Mouse (Mus musculus): Measurements from ENCODE around the gene Etfdh.

The Etfdh gene

DNA sequence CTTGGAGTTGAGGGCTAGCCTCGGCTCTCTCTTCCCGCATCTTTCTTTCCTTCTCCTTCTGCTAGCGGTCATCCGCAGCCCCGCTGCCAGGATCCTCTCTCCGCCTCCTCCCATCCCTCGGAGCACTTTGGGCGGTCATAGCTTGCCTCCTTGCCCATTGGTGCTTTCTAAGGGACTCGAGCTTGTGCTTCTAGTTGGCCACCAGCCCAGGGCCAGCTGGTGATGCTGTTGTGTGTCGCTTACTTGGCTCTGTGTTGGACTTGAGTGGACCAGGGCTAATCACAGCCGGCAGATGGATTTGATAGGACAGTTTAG, at the start of gene Etfdh:
Etfdh (minus strand) TSS at position 85 of the 315 bp plus-strand sequence.
- peak; percentile 75 for DNase-seq (ENCODE audit: low spot score)

- DNase-seq (ENCODE audit: low spot score) = no peak
These were observed 47.1 kb upstream of the Etfdh start for GRCm38 (mm10) chr3:79676411-79676810.

DNA sequence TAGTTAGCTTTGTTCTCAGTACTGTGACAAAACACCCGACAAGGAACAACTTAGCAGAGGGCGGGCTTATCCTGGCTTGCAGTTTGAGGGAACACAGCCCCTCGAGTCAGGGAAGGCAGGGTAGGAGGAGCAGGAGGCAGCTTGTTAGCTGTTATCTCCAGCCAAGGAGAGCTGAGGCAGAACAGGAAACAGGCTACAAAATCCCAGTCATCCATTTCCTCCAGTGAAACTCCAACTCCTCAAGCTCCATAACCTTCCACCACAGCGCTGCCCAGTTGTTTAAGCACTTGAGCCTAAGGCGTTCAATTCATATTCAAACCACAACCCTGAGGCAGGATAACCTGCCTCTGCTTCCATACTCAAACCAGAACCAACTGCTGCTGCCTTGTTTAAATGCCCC, 45.3 kb upstream of the Etfdh start:
- DNase-seq (ENCODE audit: low spot score) = no peak

GRCm38 (mm10) chr3:79673082-79673481, 43.8 kb upstream of the Etfdh start:
- DNase-seq (ENCODE audit: low spot score) = peak; percentile 46

DNA sequence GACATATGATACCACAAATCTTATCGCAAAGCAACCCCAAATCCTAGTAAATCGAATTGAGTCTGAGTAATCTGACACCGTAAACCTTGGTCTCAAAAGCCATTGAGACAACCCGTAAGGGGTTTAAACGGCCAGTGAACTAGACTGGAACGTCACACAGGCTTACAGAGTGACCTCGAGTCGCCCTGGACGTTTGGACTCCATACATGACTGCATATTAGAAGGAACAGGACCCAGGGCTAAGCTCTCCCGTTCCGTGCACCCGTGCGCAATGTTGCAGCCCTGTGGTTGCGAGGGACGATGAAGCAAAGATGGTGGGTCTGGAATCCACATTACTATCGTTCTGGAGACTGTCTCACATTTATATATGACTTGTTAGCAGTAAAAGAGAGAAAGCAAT, 42.9 kb upstream of the Etfdh start:
- no peak for DNase-seq (ENCODE audit: low spot score)

GRCm38 (mm10) chr3:79670556-79670955, 41.3 kb upstream of the Etfdh start:
- DNase-seq (ENCODE audit: low spot score) = peak; percentile 57

DNA sequence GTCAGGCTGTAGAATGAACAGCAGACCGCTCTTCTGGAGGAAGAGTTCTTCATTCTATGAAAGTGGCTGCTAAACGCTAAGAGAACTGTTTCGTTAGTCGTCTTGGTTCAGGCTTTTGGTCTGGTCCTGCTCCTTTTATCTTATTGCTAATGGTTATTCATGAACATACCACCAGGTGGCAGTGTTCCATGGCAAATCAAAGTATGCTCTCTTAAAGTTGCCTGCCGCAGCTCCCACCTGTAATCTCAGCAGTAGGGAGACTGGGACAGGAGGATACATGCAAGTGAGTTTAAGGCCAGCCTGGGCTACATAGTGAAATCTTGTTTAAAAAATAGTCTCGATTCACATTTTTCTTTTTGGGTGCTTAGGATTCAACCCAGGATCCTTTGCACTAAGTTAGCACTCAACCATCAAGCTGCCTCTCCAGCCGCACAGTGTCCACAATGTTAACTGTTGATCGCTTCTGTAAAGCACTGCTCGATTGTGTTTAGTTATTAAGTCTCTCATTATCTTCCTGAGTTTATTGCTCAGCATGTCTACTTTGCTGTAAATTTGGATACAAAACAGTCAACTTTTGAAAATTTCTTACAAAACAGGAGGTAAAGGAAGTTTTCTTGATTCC, 35.6 kb upstream of the Etfdh start:
- DNase-seq (ENCODE audit: low spot score) = peak; percentile 47

DNA sequence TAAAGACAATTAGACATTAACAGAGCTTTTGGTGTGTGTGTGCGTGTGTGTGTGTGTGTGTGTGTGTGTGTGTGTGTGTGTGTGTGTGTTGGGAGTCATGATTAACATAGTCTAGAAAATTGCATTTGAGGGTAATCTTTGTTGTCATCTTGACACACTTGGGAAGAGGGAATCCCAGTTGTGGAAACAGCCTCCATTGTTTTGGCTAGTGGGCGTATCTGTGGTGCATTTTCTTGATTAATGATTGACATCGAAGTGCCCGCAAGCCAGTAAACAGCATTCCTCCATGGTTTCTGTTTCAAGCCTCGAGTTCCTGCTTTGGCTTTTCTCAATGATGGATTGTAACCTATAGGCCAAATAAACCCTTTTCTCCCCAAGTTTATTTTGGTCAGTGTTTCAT, 27.4 kb upstream of the Etfdh start:
- no peak for DNase-seq (ENCODE audit: low spot score)

GRCm38 (mm10) chr3:79652129-79652528, 22.8 kb upstream of the Etfdh start:
- no peak for DNase-seq (ENCODE audit: low spot score)

DNA sequence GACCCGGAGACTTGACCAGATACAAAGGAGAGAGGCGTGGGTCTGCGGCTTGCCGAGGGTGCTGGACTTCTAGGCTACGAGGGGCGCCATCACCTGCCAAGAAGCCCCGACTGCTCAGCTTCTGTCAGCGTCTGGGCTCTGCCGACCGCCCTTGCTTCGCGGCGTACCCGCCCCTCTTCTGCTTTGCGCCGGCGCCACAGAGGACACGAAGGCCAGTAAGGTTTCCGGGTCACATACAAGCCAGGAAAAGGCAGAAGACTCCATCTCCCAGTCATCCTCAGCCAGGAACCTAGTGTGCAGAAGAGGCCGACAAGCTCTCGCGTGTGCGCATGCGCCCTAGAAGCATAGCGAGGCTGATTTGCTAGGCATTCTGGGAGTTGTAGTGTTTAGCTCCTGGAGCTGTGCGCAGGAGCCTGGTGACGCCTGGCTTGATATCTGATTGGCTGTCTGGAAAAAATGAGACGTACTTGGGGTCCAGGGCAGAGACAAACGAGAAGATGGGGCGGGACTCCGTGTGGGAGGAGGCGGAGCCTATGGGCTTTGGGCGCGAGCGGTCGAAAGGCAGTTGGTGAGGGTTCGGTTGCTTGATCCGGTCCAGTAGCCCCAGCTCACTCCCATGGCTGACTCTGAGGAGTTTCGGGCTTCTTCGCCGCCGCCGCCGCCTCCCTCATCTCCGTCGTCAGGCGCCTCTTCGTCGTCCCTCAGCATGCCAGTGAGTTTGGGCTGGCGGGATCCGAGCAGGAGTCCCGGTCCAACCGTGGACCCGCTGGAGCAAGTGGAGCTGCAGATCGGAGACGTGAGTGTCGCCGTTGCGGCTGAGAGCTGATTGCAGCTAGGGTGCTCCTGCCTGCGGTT, 512 bp downstream of the Etfdh start, which contains the start of gene 4930579G24Rik:
4930579G24Rik (plus strand) TSS at position 519 of the 855 bp plus-strand sequence.
- DNase-seq (ENCODE audit: low spot score) = peak; percentile 97

DNA sequence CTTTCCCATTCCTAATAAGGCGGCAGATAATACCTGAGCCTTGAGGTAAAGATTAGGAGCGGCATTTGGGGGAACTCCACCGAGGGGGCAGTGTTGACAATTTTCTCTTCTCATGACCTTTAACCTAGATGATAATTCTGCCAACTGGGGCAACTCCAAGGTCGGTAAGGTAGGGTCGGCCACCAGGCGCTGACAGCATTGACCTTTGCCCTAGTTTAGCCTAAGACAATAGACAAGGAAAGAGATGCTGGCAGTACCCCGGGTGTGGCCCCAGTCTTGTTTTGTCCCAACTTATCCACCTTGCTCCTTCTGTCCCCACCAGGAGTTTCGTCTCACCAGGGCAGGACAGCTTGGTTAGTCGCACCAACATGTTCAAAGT, 1.1 kb downstream of the Etfdh start:
- no peak for DNase-seq (ENCODE audit: low spot score)

GRCm38 (mm10) chr3:79627484-79628181, 1.7 kb downstream of the Etfdh start:
- DNase-seq (ENCODE audit: low spot score) = no peak

GRCm38 (mm10) chr3:79609886-79610285, 19.4 kb downstream of the Etfdh start:
- no peak for DNase-seq (ENCODE audit: low spot score)

GRCm38 (mm10) chr3:79595468-79595867, 33.8 kb downstream of the Etfdh start:
- DNase-seq (ENCODE audit: low spot score) = no peak

- DNase-seq (ENCODE audit: low spot score) = no peak
These were observed 37.4 kb downstream of the Etfdh start for GRCm38 (mm10) chr3:79591793-79592471.

DNA sequence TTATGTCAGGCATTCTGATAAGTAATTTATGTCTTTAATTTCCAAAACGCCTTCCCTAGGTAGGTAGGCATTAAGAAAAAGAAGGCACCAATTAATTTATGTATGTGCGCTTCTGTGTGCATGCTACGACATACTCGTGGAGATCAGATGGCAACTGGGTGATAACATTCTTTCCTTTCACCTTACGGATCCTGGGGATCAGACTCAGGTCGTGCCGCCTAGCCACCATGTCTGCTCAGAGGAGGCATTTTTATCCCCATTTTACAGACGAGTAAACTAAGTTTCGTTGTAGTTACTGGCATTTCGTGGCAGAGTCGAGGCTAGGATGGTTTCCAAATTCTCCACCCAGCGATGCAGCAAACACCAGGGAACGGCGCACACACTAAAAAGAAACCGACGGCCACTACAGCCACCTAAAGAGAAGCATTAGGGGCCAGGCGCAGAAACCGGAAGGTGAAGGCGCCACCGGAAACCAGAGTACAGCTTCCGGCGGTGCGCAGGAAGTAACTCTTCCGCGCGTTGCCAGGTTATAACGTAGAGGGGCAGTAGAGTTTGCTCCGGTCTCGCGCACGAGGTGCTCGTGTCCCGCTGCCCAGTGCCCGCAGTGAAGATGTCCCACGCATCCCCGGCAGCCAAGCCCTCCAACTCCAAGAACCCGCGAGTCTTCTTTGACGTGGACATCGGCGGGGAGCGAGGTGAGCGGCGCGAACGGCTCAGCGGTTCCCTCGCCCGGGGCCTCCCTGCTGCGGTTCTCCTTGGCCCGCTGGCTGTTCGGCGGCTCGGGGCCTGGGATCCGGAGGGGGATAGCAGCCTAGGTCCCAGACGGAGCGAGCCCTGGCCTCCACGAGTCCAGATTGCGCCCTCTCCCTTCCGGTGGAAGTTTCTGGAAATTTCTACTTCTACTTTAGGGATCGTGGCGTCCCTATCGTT, 38.2 kb downstream of the Etfdh start, which contains the start of gene Ppid:
Ppid (plus strand) TSS at position 480 of the 930 bp plus-strand sequence.
- DNase-seq (ENCODE audit: low spot score) = peak; percentile 83

GRCm38 (mm10) chr3:79589671-79590070, 39.6 kb downstream of the Etfdh start:
- DNase-seq (ENCODE audit: low spot score) = no peak

GRCm38 (mm10) chr3:79586804-79587203, 42.5 kb downstream of the Etfdh start:
- peak; percentile 72 for DNase-seq (ENCODE audit: low spot score)

DNA sequence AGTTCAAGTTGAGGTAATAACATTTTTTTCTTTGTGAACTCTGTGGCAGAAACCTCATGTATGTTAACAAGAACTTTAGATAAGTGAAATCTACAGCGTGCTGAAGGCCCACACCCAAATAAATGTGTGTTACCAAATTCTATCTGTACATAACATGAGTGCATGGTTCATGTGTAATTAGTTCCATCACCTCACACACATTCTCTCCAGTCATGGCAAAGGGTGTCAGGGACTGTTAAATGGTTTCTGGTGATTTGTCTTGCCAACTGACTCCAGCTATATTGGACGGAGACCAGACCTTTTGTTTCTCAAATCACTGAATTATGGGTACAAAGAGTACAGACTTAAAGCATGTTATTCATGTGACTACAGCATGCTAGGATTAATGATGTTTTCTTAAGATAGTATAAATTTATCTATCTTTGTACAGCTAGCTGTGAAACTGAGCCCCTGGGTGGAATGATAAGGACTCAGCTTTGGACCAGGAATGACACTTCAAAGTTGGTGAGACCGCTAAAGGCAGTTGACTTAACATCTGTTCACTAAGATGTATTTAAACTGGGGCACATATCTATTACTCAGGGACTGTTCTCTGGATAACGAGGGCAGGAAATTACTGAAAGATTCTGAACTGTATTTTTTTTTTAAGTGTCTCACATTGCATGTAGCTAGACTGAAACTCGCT, 49.3 kb downstream of the Etfdh start:
- DNase-seq (ENCODE audit: low spot score) = no peak

GRCm38 (mm10) chr3:79578164-79578563, 51.1 kb downstream of the Etfdh start:
- no peak for DNase-seq (ENCODE audit: low spot score)

- no peak for DNase-seq (ENCODE audit: low spot score)
These were observed 51.7 kb downstream of the Etfdh start for GRCm38 (mm10) chr3:79577606-79578005.
